Mouse (Mus musculus): ENCODE measurements around the gene Btn1a1.

The Btn1a1 gene

GRCm38 (mm10) chr13:23485271-23485670 is 19.6 kb upstream of the Btn1a1 start:
- DNase-seq (ENCODE audit: low read depth, low spot score): no peak

GRCm38 (mm10) chr13:23483153-23483552 is 17.5 kb upstream of the Btn1a1 start:
- no peak for DNase-seq (ENCODE audit: low read depth, low spot score)

GRCm38 (mm10) chr13:23475658-23476057 is 10.0 kb upstream of the Btn1a1 start:
- no peak for DNase-seq (ENCODE audit: low read depth, low spot score)

- no peak for DNase-seq (ENCODE audit: low read depth, low spot score)
Measured at GRCm38 (mm10) chr13:23466911-23467310, 1.2 kb upstream of the Btn1a1 start.

GRCm38 (mm10) chr13:23466306-23466705 is 605 bp upstream of the Btn1a1 start:
- DNase-seq (ENCODE audit: low read depth, low spot score): no peak

- DNase-seq (ENCODE audit: low read depth, low spot score): no peak
Measured at GRCm38 (mm10) chr13:23464841-23465366, 797 bp downstream of the Btn1a1 start.

- no peak for DNase-seq (ENCODE audit: low read depth, low spot score)
Measured at GRCm38 (mm10) chr13:23464224-23464637, 1.5 kb downstream of the Btn1a1 start.

GRCm38 (mm10) chr13:23463381-23464223 is 2.1 kb downstream of the Btn1a1 start:
- no peak for DNase-seq (ENCODE audit: low read depth, low spot score)

GRCm38 (mm10) chr13:23462669-23463068 is 3.0 kb downstream of the Btn1a1 start:
- DNase-seq (ENCODE audit: low read depth, low spot score): no peak

- DNase-seq (ENCODE audit: low read depth, low spot score): no peak
Measured at GRCm38 (mm10) chr13:23462063-23462462, 3.6 kb downstream of the Btn1a1 start.

GRCm38 (mm10) chr13:23459264-23459846 is 6.3 kb downstream of the Btn1a1 start:
- no peak for DNase-seq (ENCODE audit: low read depth, low spot score)

GRCm38 (mm10) chr13:23453926-23454325 is 11.8 kb downstream of the Btn1a1 start:
- no peak for DNase-seq (ENCODE audit: low read depth, low spot score)

- DNase-seq (ENCODE audit: low read depth, low spot score): no peak
Measured at GRCm38 (mm10) chr13:23453362-23453862, 12.3 kb downstream of the Btn1a1 start.

- no peak for DNase-seq (ENCODE audit: low read depth, low spot score)
Measured at GRCm38 (mm10) chr13:23450398-23450797, 15.3 kb downstream of the Btn1a1 start.

GRCm38 (mm10) chr13:23449235-23450095 is 16.2 kb downstream of the Btn1a1 start:
- DNase-seq (ENCODE audit: low read depth, low spot score): no peak

GRCm38 (mm10) chr13:23448758-23449157 is 16.9 kb downstream of the Btn1a1 start:
- DNase-seq (ENCODE audit: low read depth, low spot score): no peak

- DNase-seq (ENCODE audit: low read depth, low spot score): peak; percentile 79
Measured at GRCm38 (mm10) chr13:23446498-23446952, 19.2 kb downstream of the Btn1a1 start.

- DNase-seq (ENCODE audit: low read depth, low spot score): peak; percentile 89
Measured at GRCm38 (mm10) chr13:23445561-23446320, 20.0 kb downstream of the Btn1a1 start.

- no peak for DNase-seq (ENCODE audit: low read depth, low spot score)
Measured at GRCm38 (mm10) chr13:23445156-23445555, 20.5 kb downstream of the Btn1a1 start.

GRCm38 (mm10) chr13:23444451-23444850 is 21.2 kb downstream of the Btn1a1 start:
- no peak for DNase-seq (ENCODE audit: low read depth, low spot score)

- DNase-seq (ENCODE audit: low read depth, low spot score): no peak
Measured at GRCm38 (mm10) chr13:23439901-23440300, 25.8 kb downstream of the Btn1a1 start.

Measured in retina, postnatal 7 days (tissue).